Mouse (Mus musculus) stomach, embryonic 14.5 days (tissue): ENCODE measurements around the gene Pbp2. TPM values are rescaled to one million over a fixed set of nuclear protein-coding genes. Genes with fewer than 3 reads are reported as not detected.

Experiments used
- ATAC-seq: fragments of 200-750 bp; cut with Nextera tagmentation; 2 replicates; pipeline ENCODE4 v1.8.0; 2017; ENCODE audit warnings: low read depth, moderate TSS enrichment; ENCODE audit not compliant: insufficient number of reproducible peaks, insufficient read depth, low FRiP score
- H3K27ac ChIP-seq: fragments of 300-500 bp; sonication (generic); 2 replicates; pipeline ENCODE4 v1.5.1; 2014; ENCODE audit warnings: mild to moderate bottlenecking, low read length, moderate library complexity, mixed read lengths
- H3K27me3 ChIP-seq: fragments of 300-500 bp; sonication (generic); 2 replicates; pipeline ENCODE4 v1.6.1; 2014; ENCODE audit warnings: low read length, control low read depth, mixed read lengths; ENCODE audit not compliant: control insufficient read depth, insufficient read depth
- H3K36me3 ChIP-seq: fragments of 300-500 bp; sonication (generic); 2 replicates; pipeline ENCODE4 v1.6.1; 2014; ENCODE audit warnings: mild to moderate bottlenecking, control low read depth, low read length, moderate library complexity, mixed read lengths; ENCODE audit not compliant: control insufficient read depth, insufficient read depth
- H3K4me1 ChIP-seq: fragments of 300-500 bp; sonication (generic); 2 replicates; pipeline ENCODE4 v1.6.1; 2014; ENCODE audit warnings: low read length, control low read depth, mixed read lengths; ENCODE audit not compliant: control insufficient read depth, insufficient read depth
- H3K4me2 ChIP-seq: fragments of 300-500 bp; sonication (generic); replicated peaks from 2 replicates; pipeline ENCODE4 v1.6.1; 2014; ENCODE audit warnings: low read depth, low read length, control low read depth
- H3K4me3 ChIP-seq: fragments of 300-500 bp; sonication (generic); 2 replicates; pipeline ENCODE4 v1.5.1; 2014; ENCODE audit warnings: low read depth, low read length, control low read depth
- H3K9ac ChIP-seq: fragments of 300-500 bp; sonication (generic); replicated peaks from 2 replicates; pipeline ENCODE4 v1.6.1; 2014; ENCODE audit warnings: low read depth, mild to moderate bottlenecking, control low read depth, low read length, moderate library complexity, mixed read lengths
- H3K9me3 ChIP-seq: fragments of 300-500 bp; sonication (generic); 2 replicates; pipeline ENCODE4 v1.6.1; 2016; ENCODE audit warnings: low read depth, low read length, control low read depth; ENCODE audit not compliant: control insufficient read depth
- WGBS: fragments of 180-500 bp; shearing (Covaris S2); extraction: QIAGEN DNeasy Blood & Tissue Kit; methylation state at CpG from one replicate; pipeline ENCODE4 v1.1.7; 2014; 5-methylcytosine and 5-hydroxymethylcytosine counted together
- polyA plus RNA-seq: library from polyadenylated mRNA; unstranded; fragments of >200 nt; fragmentation: Nextera tagmentation; extraction: Ambion mirVana; gene quantifications from 2 replicates; pipeline ENCODE4 v1.2.1, GENCODE M21; 2014

Pbp2 gene
- polyA plus RNA-seq, 1 experiment from 2014 or later = not detected

DNA sequence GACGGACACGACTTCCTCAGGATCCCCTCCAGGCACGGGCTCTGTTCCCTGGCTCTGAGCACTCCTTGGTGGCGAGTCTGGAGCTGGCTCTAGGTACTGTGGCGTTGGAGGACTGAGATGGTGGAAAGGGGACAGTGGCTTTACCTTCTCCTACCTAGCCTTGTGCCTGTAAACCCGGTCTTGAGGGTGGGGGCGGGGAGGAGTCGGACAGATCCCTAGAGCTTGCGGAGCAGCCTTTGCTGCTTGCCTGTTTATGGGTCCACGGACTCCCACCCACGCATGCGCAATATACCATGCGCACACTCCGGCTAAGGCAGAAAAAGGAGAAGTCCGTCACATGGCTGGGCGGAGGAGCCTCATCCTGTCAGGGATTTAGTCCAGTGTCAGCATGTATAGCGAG lies 13.9 kb downstream of the Pbp2 start:
- 65% methylated on average over 17 of the region's 17 CpGs for whole genome bisulfite sequencing
- Histone ChIP-seq H3K27ac (peak overlapping the region; percentile 3; the same call in 1 of the 2 replicates), H3K9me3 (no peaks in the 10 kb centered on the region), H3K9ac (no peak overlapping the region), H3K4me2 (no peak overlapping the region), H3K36me3 (no peaks in the 10 kb centered on the region), H3K4me1 (no peaks in the 10 kb centered on the region), H3K4me3 (no peak overlapping the region), H3K27me3 (no peaks in the 10 kb centered on the region)
- no peak for ATAC-seq

DNA sequence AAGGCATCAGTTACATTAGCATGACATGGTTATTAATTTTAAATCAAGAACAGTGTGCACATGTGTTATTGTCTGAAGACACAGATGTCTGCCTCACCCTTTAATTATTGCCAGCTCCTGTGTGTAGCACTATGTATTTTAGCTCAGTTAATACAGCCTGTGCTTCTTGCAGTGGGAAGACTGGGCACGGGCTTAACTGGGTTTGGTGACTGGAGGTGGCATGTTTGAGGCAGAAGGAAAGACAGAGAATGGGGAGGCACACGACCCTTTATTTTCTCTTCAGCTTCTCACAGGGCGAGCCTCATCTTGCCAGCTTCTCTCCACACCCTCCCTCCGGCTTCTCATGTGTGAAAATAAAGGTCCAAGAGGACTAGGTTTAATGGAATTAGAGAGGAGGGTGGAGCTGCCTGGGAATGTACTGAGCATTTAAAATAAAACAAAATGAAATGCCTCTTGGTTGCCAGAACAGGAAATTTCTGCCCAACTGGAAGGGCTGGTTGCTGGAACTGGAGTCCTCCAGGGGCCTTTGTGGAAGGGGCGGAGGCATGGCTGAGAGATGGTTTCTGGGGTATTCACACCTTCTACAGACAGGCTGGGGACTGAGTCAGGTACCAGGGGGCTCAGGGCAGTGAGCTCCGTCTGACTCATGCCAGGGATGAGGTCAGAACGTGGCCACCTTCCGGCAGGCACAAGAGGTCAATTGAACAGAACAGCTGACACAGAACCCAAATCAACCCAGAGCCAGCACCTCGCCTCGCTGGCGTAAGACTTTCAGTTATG lies 14.9 kb downstream of the Pbp2 start:
- Histone ChIP-seq H3K27me3 (no peaks in the 10 kb centered on the region), H3K36me3 (no peaks in the 10 kb centered on the region), H3K27ac (no peak overlapping the region; the same call in 1 of the 2 replicates), H3K4me1 (no peaks in the 10 kb centered on the region), H3K9ac (no peak overlapping the region), H3K4me3 (no peak overlapping the region), H3K4me2 (no peak overlapping the region), H3K9me3 (no peaks in the 10 kb centered on the region)
- 66% methylated on average over 11 of the region's 11 CpGs for WGBS
- ATAC-seq = peak; percentile 42; the same call in 1 of the 2 replicates

DNA sequence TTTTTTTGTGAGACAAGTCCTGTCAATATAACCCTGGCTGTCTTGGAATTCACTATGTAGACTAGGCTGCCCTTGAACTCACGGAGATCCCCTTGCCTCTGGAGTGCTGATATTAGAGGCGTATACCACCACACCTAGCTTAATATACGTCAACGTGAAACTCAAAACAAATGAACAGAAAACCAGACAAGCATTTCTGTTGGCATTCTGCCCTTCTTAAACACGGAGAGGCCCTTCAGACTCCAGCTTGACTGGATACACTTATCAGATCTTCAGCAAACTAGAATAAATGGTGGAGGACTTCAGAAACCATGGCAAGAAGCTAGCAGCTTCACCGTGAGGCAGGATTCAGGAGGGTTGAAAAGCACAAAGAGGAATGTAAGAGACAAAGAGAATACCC lies 16.1 kb downstream of the Pbp2 start:
- H3K4me1 ChIP-seq = no peaks in the 10 kb centered on the region
- peak overlapping the region; percentile 41; the same call in 1 of the 2 replicates for H3K27ac ChIP-seq
- no peak overlapping the region for H3K9ac ChIP-seq
- H3K9me3 ChIP-seq = no peaks in the 10 kb centered on the region
- no peak for ATAC-seq
- 55% methylated on average over 6 of the region's 6 CpGs for WGBS
- no peak overlapping the region for H3K4me2 ChIP-seq
- H3K4me3 ChIP-seq = no peak overlapping the region
- no peaks in the 10 kb centered on the region for H3K36me3 ChIP-seq
- H3K27me3 ChIP-seq = no peaks in the 10 kb centered on the region

DNA sequence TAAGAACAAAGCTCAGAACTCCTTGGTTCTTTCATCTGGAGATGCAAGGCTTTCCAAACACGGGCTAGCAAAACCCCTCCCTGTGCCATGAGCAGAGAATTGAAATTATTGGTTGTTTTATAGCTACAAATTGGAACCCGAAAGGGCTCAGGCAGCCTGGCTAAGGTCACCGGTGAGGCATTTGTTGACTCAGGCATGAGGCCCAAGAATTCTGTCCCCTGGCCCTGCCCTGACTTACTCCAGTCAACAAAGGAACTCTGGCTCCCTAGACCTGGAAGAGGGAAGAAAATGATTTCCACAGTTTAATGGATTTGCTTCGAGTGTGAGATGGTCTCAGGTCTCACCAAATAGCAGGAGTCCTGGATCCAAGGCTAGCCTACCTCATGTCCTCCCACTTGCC lies 17.8 kb downstream of the Pbp2 start:
- Histone ChIP-seq H3K4me1 (no peaks in the 10 kb centered on the region), H3K36me3 (no peaks in the 10 kb centered on the region), H3K9ac (no peak overlapping the region), H3K27ac (no peak overlapping the region), H3K4me3 (no peak overlapping the region), H3K27me3 (no peaks in the 10 kb centered on the region), H3K4me2 (no peak overlapping the region), H3K9me3 (no peaks in the 10 kb centered on the region)
- WGBS = 54% methylated on average over 4 of the region's 4 CpGs
- ATAC-seq = no peak

DNA sequence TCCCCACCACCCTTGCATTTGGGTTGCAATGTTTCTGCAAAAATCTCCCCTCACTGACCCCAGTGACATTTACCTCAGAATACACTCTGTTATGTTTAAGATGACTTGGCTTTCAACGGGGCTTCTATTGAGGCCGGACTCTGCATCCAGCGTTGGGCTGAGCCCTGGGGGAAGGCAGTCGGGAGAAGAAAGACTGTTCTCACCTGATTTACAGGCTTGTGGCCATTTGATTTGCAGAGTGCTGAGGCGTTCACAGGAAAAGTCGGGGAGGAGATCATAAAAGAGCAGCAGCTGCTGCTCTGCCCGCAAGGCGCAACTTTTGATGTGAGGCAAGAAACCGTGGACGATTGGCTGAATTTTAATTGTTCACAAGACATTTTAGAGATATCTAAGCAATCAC lies 30.3 kb downstream of the Pbp2 start:
- H3K27me3 ChIP-seq = no peaks in the 10 kb centered on the region
- WGBS = 38% methylated on average over 10 of the region's 10 CpGs

DNA sequence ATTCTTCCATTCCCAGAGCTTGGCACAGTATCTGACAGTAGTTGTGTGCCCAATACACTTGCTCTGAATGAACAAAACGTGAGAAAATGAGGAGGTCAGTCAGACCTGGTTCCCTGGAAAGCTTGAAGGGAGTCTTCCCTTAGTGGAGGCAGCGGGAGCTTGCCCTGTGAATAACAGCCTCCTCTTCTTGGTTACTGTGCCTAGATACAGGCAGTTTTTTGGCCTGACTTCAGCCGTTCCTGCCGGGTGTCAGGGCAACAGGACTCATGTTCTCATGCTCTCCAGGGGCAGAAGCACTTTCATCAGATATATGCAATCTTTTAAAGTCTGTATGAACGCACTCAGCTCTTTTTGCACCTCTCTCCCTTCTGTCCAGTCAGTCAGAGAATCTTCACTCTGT lies 30.9 kb downstream of the Pbp2 start:
- H3K4me3 ChIP-seq = no peak overlapping the region
- WGBS = 57% methylated on average over 5 of the region's 5 CpGs
- H3K4me1 ChIP-seq = no peaks in the 10 kb centered on the region
- H3K9me3 ChIP-seq = no peaks in the 10 kb centered on the region
- no peaks in the 10 kb centered on the region for H3K36me3 ChIP-seq
- H3K4me2 ChIP-seq = no peak overlapping the region
- H3K27ac ChIP-seq = no peak overlapping the region
- no peak overlapping the region for H3K9ac ChIP-seq
- ATAC-seq = no peak
- no peaks in the 10 kb centered on the region for H3K27me3 ChIP-seq

More for the DNA sequence above, 30.3 kb downstream of the Pbp2 start:
- Histone ChIP-seq H3K4me1 (no peaks in the 10 kb centered on the region), H3K4me2 (no peak overlapping the region), H3K36me3 (no peaks in the 10 kb centered on the region), H3K9me3 (no peaks in the 10 kb centered on the region), H3K27ac (no peak overlapping the region), H3K4me3 (no peak overlapping the region), H3K9ac (no peak overlapping the region)
- ATAC-seq = no peak

DNA sequence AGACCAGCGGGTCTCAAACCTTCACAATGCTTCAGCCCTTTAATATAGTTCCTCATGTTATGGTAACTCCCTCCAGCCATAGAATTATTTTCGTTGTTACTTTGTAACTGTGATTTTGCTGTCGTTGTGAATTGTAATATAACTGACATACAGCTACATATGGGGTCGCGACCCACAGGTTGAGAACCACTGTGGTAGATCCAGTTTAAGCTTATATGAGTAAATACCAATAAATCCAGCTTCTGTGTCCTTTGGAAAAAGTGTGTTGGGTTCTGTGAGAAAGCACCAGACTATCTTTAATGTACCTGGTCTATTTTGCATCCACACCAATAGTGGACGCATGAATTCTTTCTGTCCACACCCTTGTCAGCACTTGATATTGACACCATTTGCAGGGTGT lies 31.9 kb downstream of the Pbp2 start:
- no peaks in the 10 kb centered on the region for H3K4me1 ChIP-seq
- no peak overlapping the region for H3K9ac ChIP-seq
- no peak overlapping the region for H3K27ac ChIP-seq
- WGBS = 83% methylated on average over 6 of the region's 6 CpGs
- no peak overlapping the region for H3K4me2 ChIP-seq
- no peak overlapping the region for H3K4me3 ChIP-seq
- ATAC-seq = no peak
- no peaks in the 10 kb centered on the region for H3K9me3 ChIP-seq
- no peaks in the 10 kb centered on the region for H3K36me3 ChIP-seq
- no peaks in the 10 kb centered on the region for H3K27me3 ChIP-seq

DNA sequence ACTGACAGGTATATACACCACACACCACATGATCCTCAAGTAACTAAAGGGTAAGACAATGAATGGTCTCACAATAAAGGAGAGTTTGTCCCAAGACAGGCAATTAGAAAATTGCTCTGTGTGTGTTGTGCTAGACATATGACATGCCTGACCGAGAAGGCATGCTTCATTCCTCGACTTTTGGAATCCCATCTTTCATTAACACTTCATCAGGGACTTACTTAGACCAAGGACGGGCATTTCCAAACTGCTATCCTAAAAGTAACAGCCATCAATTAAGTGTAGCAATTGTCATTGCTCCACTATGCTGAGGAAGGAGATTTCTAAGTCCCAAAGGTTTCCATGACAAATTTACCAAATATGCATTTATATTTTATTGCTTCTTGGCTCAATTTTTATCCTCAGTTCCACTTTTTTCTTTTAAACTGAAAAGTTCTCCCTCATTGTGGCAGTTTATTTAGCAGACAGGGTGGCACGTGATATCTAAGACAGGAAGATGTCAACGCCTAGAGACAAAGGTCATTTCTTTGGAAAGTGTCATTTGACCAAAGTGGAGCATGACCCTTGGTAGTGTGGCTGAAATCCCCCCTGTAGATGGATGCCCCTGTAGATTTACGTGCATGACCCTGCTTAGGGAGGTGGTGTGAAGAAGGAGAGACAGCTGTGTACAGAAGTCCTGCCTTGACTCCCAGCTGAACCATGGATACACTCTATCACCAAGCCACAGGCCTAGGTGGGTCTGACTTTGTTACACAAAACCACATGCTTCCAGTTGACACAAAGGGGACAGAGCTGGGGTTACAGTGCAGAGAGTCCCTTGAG lies 33.5 kb downstream of the Pbp2 start:
- no peak for ATAC-seq
- Histone ChIP-seq H3K36me3 (no peaks in the 10 kb centered on the region), H3K9ac (no peak overlapping the region), H3K4me1 (no peaks in the 10 kb centered on the region), H3K27me3 (no peaks in the 10 kb centered on the region), H3K9me3 (no peaks in the 10 kb centered on the region), H3K27ac (no peak overlapping the region), H3K4me3 (no peak overlapping the region), H3K4me2 (no peak overlapping the region)
- WGBS = 65% methylated on average over 6 of the region's 6 CpGs
